Mouse (Mus musculus) megakaryocyte progenitor cell, adult 5-6 weeks (primary cell): ENCODE results near the gene Dnajc16. TPM values are rescaled to one million over a fixed set of nuclear protein-coding genes. Genes with fewer than 3 reads are reported as not detected.
"Not testable (repeated sequence)": the region's sequence is repeated elsewhere in the genome, so short reads cannot be mapped to it uniquely, and the experiment has no call there.

ENCODE experiments used
- ATAC-seq: replicated peaks from 2 replicates; pipeline ENCODE4 v1.8.0; 2016; ENCODE audit warnings: mild to moderate bottlenecking, moderate TSS enrichment, inconsistent platforms; ENCODE audit not compliant: poor library complexity
- total RNA-seq, 2 experiments: library from RNA; stranded (forward) in 1 of 2; stranded (reverse) in 1 of 2; fragments of 157-497, 149-512 nt in 1 of 2; fragments of 200-1000 nt in 1 of 2; gene quantifications; 2 replicates each; pipeline versions ENCODE4 v1.2.3 to v1.2.4; 2015 to 2017

The Dnajc16 gene
- total RNA-seq, 2 experiments from 2014 or later = 4.8 to 5.9 TPM

DNA sequence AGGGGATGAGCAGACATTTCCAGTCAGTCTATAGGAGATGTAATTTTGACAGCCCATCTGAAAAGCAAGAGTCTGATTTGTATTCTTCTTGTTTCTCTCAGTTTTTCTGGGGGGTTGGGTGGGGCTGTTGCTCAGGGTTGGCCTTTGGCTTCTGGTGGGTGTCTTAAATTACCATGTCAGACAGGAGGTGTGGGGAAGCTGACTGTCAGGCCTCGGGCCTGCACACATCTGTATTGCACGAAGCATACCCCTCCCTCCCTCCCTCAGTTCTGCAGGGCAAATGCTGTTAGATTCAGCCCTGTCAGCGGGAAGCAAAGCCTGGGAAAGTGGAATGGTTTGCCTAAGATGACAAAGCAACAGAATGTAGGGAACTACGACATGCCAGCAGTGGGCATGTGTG, 6.2 kb upstream of the Dnajc16 start:
- no peak for ATAC-seq

DNA sequence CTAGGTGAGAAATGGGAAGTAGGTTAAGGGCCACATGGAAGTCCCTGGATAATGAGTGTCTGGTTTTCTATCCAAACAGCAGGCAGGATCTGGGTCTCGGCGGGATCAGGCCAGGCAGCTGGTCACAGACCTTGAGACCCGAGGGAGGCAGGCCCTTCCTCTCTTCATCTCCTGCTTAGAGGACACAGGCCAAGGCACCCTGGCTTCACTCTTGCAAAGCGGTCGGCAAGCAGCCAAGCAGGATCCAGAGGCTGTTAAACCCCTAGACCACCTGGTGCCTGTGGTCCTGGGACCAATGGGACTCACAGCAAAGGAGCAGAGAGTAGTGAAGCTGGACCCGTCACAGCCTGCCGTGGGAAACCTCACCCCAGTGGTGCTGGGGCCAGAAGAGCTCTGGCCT, 5.6 kb upstream of the Dnajc16 start:
- no peak for ATAC-seq

DNA sequence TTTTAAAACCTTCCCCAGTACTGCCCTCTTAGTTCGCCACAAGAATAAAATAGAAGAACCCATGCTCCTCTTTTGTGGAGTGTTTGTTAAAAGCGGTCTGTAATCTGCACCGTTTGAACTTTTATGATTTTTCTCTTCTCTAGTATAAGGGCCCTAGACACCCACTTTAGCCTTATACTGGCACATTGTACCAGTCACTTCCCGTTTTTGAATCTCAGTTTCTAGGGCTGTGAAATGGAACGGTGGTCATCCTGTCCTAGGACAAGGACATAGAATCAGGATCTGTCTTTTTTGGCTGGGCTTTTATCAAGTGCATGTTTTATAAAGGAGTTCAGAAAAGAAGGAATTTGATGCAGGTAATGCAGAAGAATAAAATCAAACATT, 3.4 kb upstream of the Dnajc16 start:
- ATAC-seq = no peak

DNA sequence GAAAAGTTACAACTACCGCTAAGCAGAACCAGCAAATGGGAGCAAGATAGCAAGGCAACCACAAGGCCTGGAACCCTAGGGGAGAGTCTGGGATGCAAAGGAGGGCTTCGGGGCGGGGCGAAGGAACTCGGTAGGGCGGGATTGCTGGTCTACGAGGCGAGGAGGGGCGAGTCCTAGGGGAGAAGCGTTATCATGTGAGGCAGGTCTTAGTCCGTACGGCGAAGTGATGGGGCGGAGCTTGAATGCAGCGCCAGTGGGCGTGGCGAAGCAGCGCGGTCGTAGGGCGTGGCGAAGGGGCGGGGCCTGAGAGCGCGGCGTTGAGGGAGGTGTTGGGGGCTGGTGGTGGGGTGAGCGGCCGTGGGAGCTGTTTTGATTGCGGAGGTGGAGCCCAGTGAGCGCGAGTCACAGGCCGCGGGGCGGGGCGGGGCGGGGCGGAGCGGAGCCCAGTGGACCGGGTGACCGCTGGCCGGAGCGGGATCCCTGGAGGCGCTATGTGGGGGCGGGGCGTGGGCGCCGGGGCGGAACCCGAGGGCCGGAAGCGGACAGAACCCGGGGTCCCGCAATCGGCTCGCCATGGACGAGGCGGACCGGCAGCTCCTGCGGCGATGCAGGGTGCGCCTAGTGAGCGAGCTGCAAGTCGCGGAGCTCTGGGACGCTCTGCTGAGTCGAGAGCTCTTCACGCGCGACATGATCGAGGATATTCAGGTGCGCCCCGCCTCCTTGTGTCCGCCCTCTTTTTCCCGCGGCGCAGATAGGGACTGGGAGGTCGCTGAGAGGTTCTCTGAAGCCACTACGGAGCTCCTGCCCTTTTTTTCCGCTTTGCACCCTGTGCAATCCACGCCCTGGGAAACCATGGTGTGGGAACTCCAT, 2.8 kb upstream of the Dnajc16 start, which contains the start of gene Casp9:
Casp9 (plus strand) TSS at position 331 of the 870 bp plus-strand sequence.
- peak; percentile 68 for ATAC-seq

DNA sequence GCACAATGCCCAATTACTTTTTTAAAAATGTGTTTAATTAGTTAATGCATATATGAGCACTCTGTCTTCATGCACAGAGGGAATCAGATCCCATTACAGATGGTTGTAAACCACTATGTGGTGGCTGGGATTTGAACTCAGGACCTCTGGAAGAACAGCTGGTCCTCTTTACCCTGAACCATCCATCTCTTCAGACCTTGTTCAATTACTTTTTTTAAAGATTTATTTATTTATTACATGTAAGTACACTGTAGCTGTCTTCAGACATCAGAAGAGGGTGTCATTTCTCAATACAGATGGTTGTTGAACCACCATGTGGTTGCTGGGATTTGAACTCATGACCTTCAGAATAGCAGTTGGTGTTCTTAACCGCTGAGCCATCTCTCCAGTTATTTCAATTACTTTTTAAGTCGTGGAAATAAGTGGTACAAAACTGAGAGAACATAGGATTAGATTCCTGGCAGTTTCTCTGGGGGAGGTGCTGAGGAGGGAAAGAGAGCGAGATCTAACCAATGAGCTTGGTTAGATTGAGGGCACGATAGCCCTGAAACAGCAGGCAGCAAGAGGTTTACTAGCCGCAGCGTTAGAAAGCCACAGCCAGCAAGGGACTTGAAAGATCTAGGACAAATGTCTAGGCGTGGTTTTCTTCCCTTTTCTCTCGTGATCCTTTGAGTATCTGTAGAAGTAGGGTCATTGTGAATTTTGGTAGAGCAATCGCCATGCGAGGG, 2.0 kb upstream of the Dnajc16 start:
- peak; percentile 22 for ATAC-seq

DNA sequence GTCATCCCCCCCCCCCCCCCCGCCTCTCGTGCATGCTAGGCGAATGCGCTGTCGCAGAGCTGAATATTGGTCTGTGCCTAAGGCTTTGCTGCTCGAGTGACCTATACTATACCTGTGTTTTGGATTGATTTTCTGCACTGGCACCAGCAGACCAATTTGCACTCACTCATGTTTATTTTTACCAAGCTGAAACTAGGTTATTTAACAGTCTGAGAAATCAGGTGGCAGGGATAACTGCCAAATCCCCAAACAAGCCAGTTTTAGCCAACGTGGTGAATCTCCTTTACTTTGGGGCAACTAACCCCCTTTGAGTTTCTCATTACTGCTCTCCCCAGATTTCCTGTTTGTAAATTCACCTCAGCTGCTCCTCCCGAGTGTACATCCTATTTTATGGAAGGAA, 1.2 kb upstream of the Dnajc16 start:
- ATAC-seq = no peak

DNA sequence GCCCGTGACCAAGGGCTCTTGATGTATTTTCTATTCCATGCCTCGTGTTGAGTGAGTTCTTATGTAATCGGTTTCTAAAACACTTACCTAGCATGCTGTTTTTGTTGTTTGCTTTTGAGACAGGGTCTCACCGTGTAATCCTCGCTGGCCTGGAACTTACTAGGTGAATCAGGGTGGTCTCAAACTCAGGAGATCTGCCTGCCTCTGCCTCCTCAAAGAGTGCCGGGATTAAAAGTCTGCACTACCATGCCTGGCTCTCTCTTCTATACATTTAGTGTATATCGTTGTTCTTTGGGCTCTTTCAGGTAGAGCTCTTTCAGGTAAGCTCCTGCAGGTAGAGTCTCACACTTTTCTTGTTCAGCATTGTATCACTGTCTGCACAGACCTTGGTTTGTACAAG, 755 bp upstream of the Dnajc16 start:
- no peak for ATAC-seq

DNA sequence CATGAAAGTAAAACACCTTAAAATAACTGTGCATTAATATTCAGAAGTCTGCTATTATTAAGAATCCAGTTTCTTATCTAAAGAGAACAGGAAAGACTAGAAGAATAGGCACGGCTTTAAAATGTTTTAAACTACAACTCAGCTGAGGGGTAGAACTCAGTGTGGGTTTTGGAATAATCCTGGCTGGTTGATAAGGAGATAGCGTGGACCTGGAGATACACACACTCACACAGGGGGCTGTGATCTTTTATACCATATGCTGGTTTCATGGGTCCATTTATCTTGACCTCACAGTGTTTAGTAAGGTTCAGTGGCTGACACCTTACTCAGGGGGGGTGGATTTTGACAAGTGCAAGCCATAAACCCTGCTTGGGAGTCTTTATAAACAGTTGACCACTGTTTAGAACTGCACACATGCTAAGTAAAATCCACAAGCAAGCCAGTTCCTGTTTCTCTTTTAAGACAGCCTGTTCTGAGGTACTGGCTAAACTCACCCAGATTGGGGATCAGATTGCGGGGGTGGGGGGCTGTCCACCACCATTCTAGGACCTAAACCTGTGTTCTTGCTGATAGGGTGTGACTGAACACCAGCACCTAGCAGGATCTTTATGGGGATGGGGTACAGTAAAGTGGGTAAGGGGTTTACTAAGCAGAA, 1.0 kb downstream of the Dnajc16 start:
- ATAC-seq = 0 out of 2 replicates have a peak, but pooled peaks have one; percentile 4

DNA sequence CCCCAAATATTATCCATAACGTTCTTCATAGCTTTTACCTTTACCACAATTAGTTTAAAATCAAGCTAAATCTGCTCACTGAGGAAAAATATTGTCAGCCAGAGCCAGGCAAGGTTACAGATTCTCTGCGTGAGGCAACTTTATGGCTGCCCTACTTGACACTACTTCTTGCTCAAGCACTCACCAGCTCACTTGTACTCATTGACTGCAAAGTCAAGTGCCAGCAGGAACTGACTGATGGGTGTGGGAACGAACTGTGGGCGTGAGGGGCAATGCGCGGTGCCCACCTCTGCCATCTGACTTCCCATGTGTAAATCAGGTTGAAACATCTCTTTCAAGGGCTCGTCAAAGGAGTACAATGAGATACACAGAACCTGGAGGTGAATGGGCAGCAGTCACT, 3.3 kb downstream of the Dnajc16 start:
- no peak for ATAC-seq

DNA sequence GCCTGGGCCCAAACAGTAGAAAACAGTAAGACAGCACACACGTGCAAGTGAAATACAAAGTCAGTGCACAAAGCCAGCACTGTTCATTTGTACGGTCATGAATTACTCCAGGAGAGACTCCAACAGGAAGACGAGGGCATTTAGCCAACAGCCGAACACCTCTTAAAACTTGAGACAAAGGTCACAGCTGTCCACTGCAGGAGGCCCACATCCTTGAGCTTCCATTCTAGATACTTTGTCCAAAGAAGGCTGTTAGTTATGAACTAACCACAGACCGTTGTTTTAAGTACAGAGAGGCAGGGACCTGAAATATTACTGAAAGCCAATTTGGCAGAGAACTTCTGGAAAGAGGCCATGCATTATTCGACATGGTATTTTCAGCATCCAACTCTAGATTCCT, 3.7 kb downstream of the Dnajc16 start:
- ATAC-seq = no peak

DNA sequence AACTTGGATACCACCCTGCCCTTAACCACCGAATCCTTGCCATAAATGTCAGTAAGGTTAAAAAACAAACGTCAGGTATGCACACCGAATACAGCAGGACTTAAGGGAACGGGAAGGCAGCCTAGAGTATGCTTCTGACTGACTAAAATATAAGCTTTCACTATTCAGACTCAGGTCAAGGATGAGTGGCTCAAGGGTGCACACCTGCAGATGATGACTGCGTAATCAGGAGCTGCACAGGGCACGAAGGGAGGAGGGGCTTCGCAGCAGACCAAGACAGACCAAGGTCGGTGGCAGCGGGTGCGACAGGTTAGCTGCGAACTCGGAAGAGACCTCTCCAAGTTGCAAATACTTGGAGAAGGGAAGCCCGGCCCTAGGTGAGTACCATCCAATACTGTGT, 4.6 kb downstream of the Dnajc16 start:
- ATAC-seq = no peak

DNA sequence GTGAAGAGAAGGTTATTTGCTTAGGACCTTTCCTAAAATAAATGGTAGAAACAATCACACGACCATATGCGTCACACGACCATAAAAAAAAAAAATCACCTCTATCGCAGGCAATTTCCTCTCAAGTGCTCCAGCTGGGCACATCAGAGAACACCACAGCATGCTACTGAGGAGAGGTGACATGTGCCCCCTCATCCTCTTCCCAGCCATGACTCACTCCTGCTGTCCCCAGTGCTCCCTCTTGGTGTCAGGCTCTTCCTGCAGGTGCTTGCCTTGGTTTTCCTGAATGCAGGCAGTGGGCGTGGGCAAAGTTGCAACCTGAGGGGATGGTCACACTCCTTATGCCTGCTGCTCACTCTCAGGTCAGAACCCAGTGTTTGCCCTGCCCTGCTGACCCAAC, 5.9 kb downstream of the Dnajc16 start:
- ATAC-seq = no peak

DNA sequence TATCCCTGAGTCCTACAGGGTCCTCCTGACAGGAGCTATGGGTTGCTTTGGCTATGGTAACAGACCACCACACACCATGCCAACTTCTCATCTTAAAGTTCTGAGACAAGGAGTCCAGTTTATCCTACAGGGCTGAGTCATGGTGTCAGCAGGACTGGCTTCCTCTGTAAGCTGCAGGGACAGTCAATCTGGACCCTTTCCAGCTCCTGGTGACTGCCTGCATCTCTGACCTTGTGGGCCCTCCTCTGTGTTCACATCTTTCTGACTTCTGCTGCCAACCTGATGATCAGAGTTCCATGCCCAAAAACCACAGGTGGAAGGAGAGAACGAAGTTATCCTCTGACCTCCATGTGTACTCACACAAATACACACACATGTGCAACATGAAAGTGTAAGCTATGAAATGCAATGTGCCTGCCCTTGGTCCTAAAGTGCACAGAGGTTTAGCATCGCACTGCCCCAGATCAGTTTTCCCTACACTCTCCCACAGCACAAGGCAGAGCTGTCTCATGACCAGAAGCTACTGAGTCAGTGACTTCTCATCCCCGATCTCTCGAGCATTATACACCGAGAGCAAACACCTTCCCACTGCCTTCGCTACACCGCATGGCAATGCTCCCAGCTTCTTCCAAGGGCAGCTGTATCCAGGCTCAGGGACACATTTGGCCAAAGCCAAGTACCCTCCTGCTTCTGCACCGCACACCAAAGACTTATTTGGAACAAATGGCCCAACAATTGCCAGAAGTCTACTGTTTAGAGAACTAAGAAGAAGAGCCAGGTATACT, 9.3 kb downstream of the Dnajc16 start:
- no peak for ATAC-seq

DNA sequence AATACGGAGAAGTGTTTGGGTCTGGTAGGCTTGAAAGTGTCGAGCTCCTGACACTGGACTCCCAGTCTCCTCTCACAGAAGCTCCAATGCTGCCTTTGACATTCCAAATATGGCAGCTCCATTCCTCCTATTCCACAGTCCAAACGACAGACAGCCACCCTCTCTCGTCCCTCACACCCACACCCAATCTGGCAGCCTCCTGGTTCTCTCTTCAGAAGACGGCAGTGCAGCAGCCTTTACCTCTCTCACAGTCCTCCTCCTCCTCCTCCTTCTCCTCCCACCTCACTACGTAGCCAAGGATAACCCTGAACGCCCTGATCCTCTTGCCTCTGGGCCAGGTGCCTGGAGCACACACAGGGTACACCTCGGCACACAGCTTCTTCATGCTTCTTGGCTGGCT, 10.9 kb downstream of the Dnajc16 start:
- no peak for ATAC-seq

DNA sequence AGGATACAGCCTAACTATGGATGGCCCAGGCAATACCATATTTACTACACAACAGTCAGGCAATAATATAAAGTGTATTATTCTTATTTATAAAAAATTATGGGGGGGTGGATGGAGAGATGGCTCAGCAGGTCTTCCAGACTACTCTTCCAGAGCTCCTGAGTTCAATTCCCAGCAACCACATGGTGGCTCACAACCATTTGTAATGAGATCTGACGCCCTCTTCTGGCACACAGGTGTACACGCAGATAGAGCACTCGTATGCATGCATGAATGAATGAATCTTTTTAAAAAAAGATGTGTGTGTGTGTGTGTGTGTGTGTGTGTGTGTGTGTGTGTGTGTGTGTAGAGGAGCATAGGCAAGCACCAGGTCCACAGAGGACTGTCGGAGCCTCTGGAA, 17.7 kb downstream of the Dnajc16 start:
- not testable (repeated sequence) for ATAC-seq

DNA sequence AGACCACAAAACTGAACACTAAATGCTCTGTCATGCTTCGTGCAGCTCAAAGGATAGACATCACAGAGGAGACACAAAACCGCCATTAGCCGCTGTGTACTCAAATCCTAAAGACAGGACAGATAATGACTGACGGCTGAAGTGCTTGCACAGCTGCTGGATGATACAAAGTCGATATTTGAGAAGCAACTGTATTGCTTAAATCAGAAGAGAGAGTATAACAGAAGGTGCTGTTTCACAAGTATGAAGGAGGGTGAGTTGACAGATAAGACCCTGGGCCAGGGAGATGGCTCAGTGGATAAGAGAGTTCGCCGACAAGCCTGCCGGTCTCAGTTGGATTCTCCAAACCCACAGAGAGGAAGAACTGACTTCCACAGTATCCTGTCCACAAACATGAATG, 18.9 kb downstream of the Dnajc16 start:
- peak; percentile 38 for ATAC-seq

DNA sequence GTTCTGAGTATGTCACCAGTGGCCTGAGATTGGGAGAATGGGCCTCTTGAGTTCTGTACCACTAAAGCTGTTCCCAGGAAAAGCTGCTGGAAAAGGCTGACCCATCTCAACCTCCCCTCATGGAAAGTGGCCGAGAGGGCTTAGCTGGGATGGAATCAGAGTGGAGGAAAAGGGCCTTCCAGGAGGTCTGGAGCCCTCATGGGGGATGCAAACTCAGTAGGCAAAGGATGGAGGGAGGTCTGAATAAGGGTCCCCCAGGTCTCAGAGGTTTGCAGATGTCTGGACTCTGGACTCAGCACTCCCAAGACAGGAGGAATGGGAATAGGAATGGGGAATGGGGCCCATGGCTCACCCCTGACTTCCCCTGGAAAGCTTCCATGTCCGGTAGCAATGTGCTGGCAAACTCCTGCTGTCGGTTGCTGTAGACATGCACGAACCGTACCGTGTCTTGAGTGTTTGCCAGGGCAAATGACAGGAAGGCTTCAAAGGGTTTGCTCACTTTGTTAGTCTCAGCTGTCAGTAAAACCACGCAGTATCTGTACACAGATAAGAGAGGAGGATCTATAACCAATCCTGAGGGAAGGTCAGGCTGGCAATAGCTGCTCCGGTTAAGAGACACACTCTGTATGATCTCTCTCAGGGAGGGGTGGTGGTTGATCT, 21.1 kb downstream of the Dnajc16 start:
- no peak for ATAC-seq

DNA sequence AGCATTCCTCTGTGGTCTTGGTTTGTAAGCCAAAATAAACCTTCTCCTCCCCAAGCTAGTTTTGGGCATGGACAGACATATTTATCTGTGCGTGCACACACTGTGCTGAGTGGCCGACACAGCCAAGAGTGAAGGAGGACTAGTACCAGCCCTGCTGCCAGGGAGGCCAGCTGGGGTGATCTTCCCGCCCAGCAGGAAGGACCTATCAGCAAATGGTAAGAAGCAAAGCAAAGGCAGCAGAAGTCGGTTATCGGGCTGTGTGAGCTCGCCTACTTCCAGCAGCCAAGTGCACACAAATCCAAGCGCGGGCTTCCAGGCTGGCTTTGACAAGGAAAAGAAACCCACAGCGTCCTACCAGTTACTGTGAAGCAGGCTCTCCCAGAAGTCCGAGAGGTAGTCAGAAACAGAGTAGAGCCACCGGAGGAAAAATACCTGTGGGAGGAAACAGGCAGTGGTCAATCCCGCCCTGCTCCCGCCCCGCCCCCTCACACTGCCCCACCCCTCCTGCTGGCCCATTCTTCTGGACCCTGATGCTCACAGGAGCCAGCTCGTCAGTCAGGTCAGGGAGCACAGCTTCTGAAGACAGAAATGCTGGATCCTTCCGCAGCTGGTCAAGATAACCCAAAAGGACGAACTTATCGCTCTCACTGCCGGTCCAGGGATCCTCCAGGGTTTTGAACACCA, 23.2 kb downstream of the Dnajc16 start:
- ATAC-seq = peak; percentile 86

DNA sequence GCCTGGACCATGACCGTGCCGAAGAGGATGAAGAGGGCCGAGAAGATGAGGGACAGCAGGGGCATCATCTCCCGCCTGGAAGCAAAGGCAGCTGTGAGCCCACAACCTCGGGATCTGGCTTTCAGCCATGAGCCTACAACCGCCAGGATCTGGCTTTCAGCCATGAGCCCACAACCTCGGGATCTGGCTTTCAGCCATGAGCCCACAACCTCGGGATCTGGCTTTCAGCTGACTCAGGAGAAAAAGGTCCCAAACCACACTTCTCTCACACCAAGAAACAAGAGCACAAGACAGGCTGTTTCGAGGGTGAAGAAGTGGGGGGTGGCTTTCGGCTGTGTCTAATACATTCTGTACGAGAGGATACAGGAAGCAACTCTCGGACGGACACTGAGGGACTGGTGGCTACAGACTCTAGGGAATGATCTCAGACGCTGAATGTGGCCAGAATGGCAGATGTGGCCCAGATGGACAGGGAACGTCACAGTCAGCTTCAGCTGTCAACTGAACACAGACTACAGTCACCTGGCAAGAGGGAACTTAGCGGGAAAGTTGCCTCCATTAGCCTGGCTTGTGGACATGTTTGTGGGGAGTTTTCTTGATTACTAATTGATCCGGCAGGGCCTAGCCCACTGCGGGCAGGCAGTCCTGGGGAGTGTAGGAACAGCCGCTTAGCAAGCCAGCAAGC, 23.9 kb downstream of the Dnajc16 start:
- no peak; the same call in none of the 2 replicates for ATAC-seq
